Mouse (Mus musculus) bone marrow, adult 2 months (tissue): Measurements from ENCODE around the gene Nr5a2.

Source experiments
- CTCF ChIP-seq: fragments of 200-500 bp; IDR thresholded peaks from 2 replicates; pipeline ENCODE4 v1.5.1; 2011; ENCODE audit warnings: low read length, control low read depth; ENCODE audit not compliant: control insufficient read depth, insufficient read depth
- POLR2A ChIP-seq: fragments of 200-500 bp; IDR thresholded peaks from 2 replicates; pipeline ENCODE4 v1.6.1; 2011; ENCODE audit warnings: low read depth, mild to moderate bottlenecking, control low read depth, low read length, borderline replicate concordance; ENCODE audit not compliant: control insufficient read depth

- TF ChIP-seq CTCF = no peak
- TF ChIP-seq POLR2A = no peak
These were observed 121.0 kb downstream of the Nr5a2 start for GRCm38 (mm10) chr1:136839202-136839601.
